Mouse (Mus musculus) heart, embryonic 14.5 days (tissue): ENCODE measurements around the gene Plaur. TPM values are rescaled to one million over a fixed set of nuclear protein-coding genes. Genes with fewer than 3 reads are reported as not detected.
"Not testable (repeated sequence)": the region's sequence is repeated elsewhere in the genome, so short reads cannot be mapped to it uniquely, and the experiment has no call there.

Source experiments
- ATAC-seq: fragments of 200-750 bp; cut with Nextera tagmentation; 2 replicates; pipeline ENCODE4 v1.8.0; 2017; ENCODE audit warnings: low read depth, moderate TSS enrichment; ENCODE audit not compliant: insufficient number of reproducible peaks, insufficient read depth, low FRiP score
- H3K27ac ChIP-seq, 2 experiments: fragments of 200-500 bp in 1 of 2; fragments of 300-500 bp in 1 of 2; sonication (generic) in 1 of 2; replicated peaks in 1 of 2; 2 replicates each; pipeline ENCODE4 v1.5.1; 2012 to 2014; ENCODE audit warnings: low read depth in 2 of 2, low read length in 2 of 2, control low read depth in 1 of 2, mild to moderate bottlenecking in 1 of 2, mixed read lengths in 1 of 2; ENCODE audit not compliant: control insufficient read depth in 1 of 2, insufficient read depth in 1 of 2
- H3K27me3 ChIP-seq: fragments of 300-500 bp; sonication (generic); 2 replicates; pipeline ENCODE4 v1.6.1; 2014; ENCODE audit warnings: mild to moderate bottlenecking, low read length, control low read depth; ENCODE audit not compliant: control insufficient read depth, insufficient read depth
- H3K36me3 ChIP-seq: fragments of 300-500 bp; sonication (generic); 2 replicates; pipeline ENCODE4 v1.6.1; 2014; ENCODE audit warnings: mild to moderate bottlenecking, control low read depth, low read length, mixed read lengths; ENCODE audit not compliant: control insufficient read depth, insufficient read depth
- H3K4me1 ChIP-seq, 2 experiments: fragments of 200-500 bp in 1 of 2; fragments of 300-500 bp in 1 of 2; sonication (generic) in 1 of 2; 2 replicates each; pipeline ENCODE4 v1.6.1; 2012 to 2014; ENCODE audit warnings: low read length in 2 of 2, control low read depth in 1 of 2, mixed read lengths in 1 of 2; ENCODE audit not compliant: control insufficient read depth in 2 of 2, insufficient read depth in 2 of 2
- H3K4me2 ChIP-seq: fragments of 300-500 bp; sonication (generic); 2 replicates; pipeline ENCODE4 v1.6.1; 2014; ENCODE audit warnings: mild to moderate bottlenecking, low read length
- H3K4me3 ChIP-seq, 2 experiments: fragments of 200-500 bp in 1 of 2; fragments of 300-500 bp in 1 of 2; sonication (generic) in 1 of 2; 2 replicates each; pipeline ENCODE4 v1.5.1; 2012 to 2014; ENCODE audit warnings: low read length in 2 of 2, mild to moderate bottlenecking in 2 of 2, control low read depth in 1 of 2, low read depth in 1 of 2, moderate library complexity in 1 of 2; ENCODE audit not compliant: control insufficient read depth in 1 of 2, insufficient read depth in 1 of 2
- H3K9ac ChIP-seq: fragments of 300-500 bp; sonication (generic); 2 replicates; pipeline ENCODE4 v1.6.1; 2014; ENCODE audit warnings: mild to moderate bottlenecking, low read length
- H3K9me3 ChIP-seq: fragments of 300-500 bp; sonication (generic); 2 replicates; pipeline ENCODE4 v1.6.1; 2016; ENCODE audit warnings: low read length, control low read depth; ENCODE audit not compliant: control insufficient read depth
- WGBS: fragments of 180-500 bp; shearing (Covaris S2); extraction: QIAGEN DNeasy Blood & Tissue Kit; methylation state at CpG from one replicate; pipeline ENCODE4 v1.1.7; 2014; 5-methylcytosine and 5-hydroxymethylcytosine counted together
- polyA plus RNA-seq: library from polyadenylated mRNA; unstranded; fragments of >200 nt; fragmentation: Nextera tagmentation; extraction: Ambion mirVana; gene quantifications from 2 replicates; pipeline ENCODE4 v1.2.1, GENCODE M21; 2014

Plaur gene
- polyA plus RNA-seq, 1 experiment from 2014 or later = 7.9 TPM

- not testable (repeated sequence) for H3K9ac ChIP-seq, ATAC-seq, H3K9me3 ChIP-seq, H3K27me3 ChIP-seq, H3K4me1 ChIP-seq, H3K4me3 ChIP-seq, H3K27ac ChIP-seq, H3K4me2 ChIP-seq
- WGBS = 60% methylated on average over 8 of the region's 8 CpGs
- H3K36me3 ChIP-seq = peaks cover 16% of the 10 kb centered on the region; the same call in 1 of the 2 replicates
These were observed 54.0 kb downstream of the Plaur start for GRCm38 (mm10) chr7:24516319-24516718.

- ATAC-seq = no peak
- no peaks in the 10 kb centered on the region for H3K9me3 ChIP-seq
- H3K4me3 ChIP-seq = no peak overlapping the region
- no peak overlapping the region for H3K4me2 ChIP-seq
- no peaks in the 10 kb centered on the region for H3K27me3 ChIP-seq
- no peak overlapping the region for H3K9ac ChIP-seq
- no peak overlapping the region for H3K27ac ChIP-seq
- H3K36me3 ChIP-seq = peaks cover 16% of the 10 kb centered on the region; the same call in 1 of the 2 replicates
- WGBS = 46% methylated on average over 5 of the region's 5 CpGs
- H3K4me1 ChIP-seq = no peaks in the 10 kb centered on the region
These were observed 54.8 kb downstream of the Plaur start for GRCm38 (mm10) chr7:24517077-24517476.

GRCm38 (mm10) chr7:24517654-24518053 is 55.4 kb downstream of the Plaur start:
- no peak overlapping the region for H3K4me2 ChIP-seq
- H3K9me3 ChIP-seq = no peaks in the 10 kb centered on the region
- 63% methylated on average over 6 of the region's 6 CpGs for WGBS
- no peaks in the 10 kb centered on the region for H3K27me3 ChIP-seq
- no peak for ATAC-seq
- H3K9ac ChIP-seq = no peak overlapping the region
- peaks cover 16% of the 10 kb centered on the region; the same call in 1 of the 2 replicates for H3K36me3 ChIP-seq
- no peak overlapping the region for H3K27ac ChIP-seq
- no peaks in the 10 kb centered on the region for H3K4me1 ChIP-seq
- H3K4me3 ChIP-seq = no peak overlapping the region

- Histone ChIP-seq H3K4me3 (no peak overlapping the region), H3K4me2 (no peak overlapping the region), H3K27me3 (no peaks in the 10 kb centered on the region), H3K36me3 (peaks cover 16% of the 10 kb centered on the region; the same call in 1 of the 2 replicates), H3K4me1 (no peaks in the 10 kb centered on the region), H3K9me3 (no peaks in the 10 kb centered on the region), H3K27ac (no peak overlapping the region), H3K9ac (no peak overlapping the region)
- no peak for ATAC-seq
- WGBS = 52% methylated on average over 3 of the region's 3 CpGs
These were observed 56.8 kb downstream of the Plaur start for GRCm38 (mm10) chr7:24519130-24519529.

GRCm38 (mm10) chr7:24520054-24520453 is 57.8 kb downstream of the Plaur start:
- H3K9me3 ChIP-seq = not testable (repeated sequence)
- 81% methylated on average over 9 of the region's 10 CpGs for WGBS

GRCm38 (mm10) chr7:24522805-24523204 is 60.5 kb downstream of the Plaur start:
- WGBS = 54% methylated on average over 5 of the region's 5 CpGs

More at GRCm38 (mm10) chr7:24520054-24520453, 57.8 kb downstream of the Plaur start:
- not testable (repeated sequence) for H3K4me3 ChIP-seq, H3K9ac ChIP-seq, H3K27ac ChIP-seq, H3K4me1 ChIP-seq, ATAC-seq, H3K4me2 ChIP-seq, H3K27me3 ChIP-seq, H3K36me3 ChIP-seq

GRCm38 (mm10) chr7:24523723-24524122 is 61.4 kb downstream of the Plaur start:
- no peak for ATAC-seq
- H3K36me3 ChIP-seq = no peaks in the 10 kb centered on the region
- H3K27ac ChIP-seq = no peak overlapping the region
- 79% methylated on average over 6 of the region's 6 CpGs for WGBS
- H3K4me1 ChIP-seq = no peaks in the 10 kb centered on the region
- H3K9ac ChIP-seq = no peak overlapping the region
- no peaks in the 10 kb centered on the region for H3K9me3 ChIP-seq
- no peak overlapping the region for H3K4me3 ChIP-seq
- no peaks in the 10 kb centered on the region for H3K27me3 ChIP-seq
- no peak overlapping the region for H3K4me2 ChIP-seq

More at GRCm38 (mm10) chr7:24522805-24523204, 60.5 kb downstream of the Plaur start:
- Histone ChIP-seq H3K9ac (no peak overlapping the region), H3K27me3 (no peaks in the 10 kb centered on the region), H3K36me3 (no peaks in the 10 kb centered on the region), H3K9me3 (no peaks in the 10 kb centered on the region), H3K4me1 (no peaks in the 10 kb centered on the region), H3K27ac (no peak overlapping the region), H3K4me3 (no peak overlapping the region), H3K4me2 (no peak overlapping the region)
- ATAC-seq = no peak

GRCm38 (mm10) chr7:24524978-24525377 is 62.7 kb downstream of the Plaur start:
- no peak overlapping the region for H3K9ac ChIP-seq
- no peak overlapping the region for H3K27ac ChIP-seq
- no peak overlapping the region for H3K4me3 ChIP-seq
- peaks cover 6% of the 10 kb centered on the region in 2 experiments for H3K4me1 ChIP-seq
- H3K4me2 ChIP-seq = no peak overlapping the region
- no peaks in the 10 kb centered on the region for H3K36me3 ChIP-seq
- ATAC-seq = no peak
- H3K9me3 ChIP-seq = no peaks in the 10 kb centered on the region
- no peaks in the 10 kb centered on the region for H3K27me3 ChIP-seq
- WGBS = 80% methylated on average over 6 of the region's 6 CpGs
